Mouse (Mus musculus): ENCODE data around the gene Ubac2. TPM values are rescaled to one million over a fixed set of nuclear protein-coding genes. Genes with fewer than 3 reads are reported as not detected.

The Ubac2 gene
- polyA plus RNA-seq, 1 experiment from 2014 or later = 72.9 TPM

Other genes with a start within 250 kb of the Ubac2 start
- gene Dock9, start 80.8 kb upstream of the Ubac2 start, polyA plus RNA-seq (2014; fragmentation: Nextera tagmentation; extraction: Ambion mirVana) = 4.2 and 4.7 TPM in 2 replicates
- 0.36 and 0.49 TPM in 2 replicates for gene Gpr18, start 37.2 kb downstream of the Ubac2 start, polyA plus RNA-seq (2014; fragmentation: Nextera tagmentation; extraction: Ambion mirVana)
- 1.9 and 2.4 TPM in 2 replicates for gene Gpr183, start 86.6 kb downstream of the Ubac2 start, polyA plus RNA-seq (2014; fragmentation: Nextera tagmentation; extraction: Ambion mirVana)
- not detected in 2 replicates for gene Timm8a2, start 156.1 kb downstream of the Ubac2 start, polyA plus RNA-seq (2014; fragmentation: Nextera tagmentation; extraction: Ambion mirVana)
- gene Tm9sf2, start 228.4 kb downstream of the Ubac2 start, polyA plus RNA-seq (2014; fragmentation: Nextera tagmentation; extraction: Ambion mirVana) = 125 and 130 TPM in 2 replicates

Measured in forebrain, embryonic 11.5 days (tissue).